In genomic region chr4:3049972-3050846, GRCm38 (mm10) we compare ENCODE assay signal across 7 mouse cellular contexts.
DNase-seq lines count a peak whose midpoint lies in the region; ATAC-seq lines count a peak whose summit lies in the region.

No protein-coding gene starts in this region.

- H3K27me3 ChIP-seq in lung, embryonic 15.5 days = no peaks in the 10 kb centered on the region
- no peaks in the 10 kb centered on the region for H3K27me3 ChIP-seq in forebrain, embryonic 15.5 days
- H3K27me3 ChIP-seq in intestine, embryonic 14.5 days (replicated peaks; ENCODE audit: control insufficient read depth, insufficient read depth, low read length) = no peaks in the 10 kb centered on the region
- H3K27me3 ChIP-seq in midbrain, embryonic 15.5 days (replicated peaks) = no peaks in the 10 kb centered on the region

- H3K9me3 ChIP-seq in lung, embryonic 15.5 days = peaks cover 32% of the 10 kb centered on the region
- peaks cover 54% of the 10 kb centered on the region for H3K9me3 ChIP-seq in forebrain, embryonic 15.5 days
- peaks cover 41% of the 10 kb centered on the region for H3K9me3 ChIP-seq in intestine, embryonic 14.5 days (ENCODE audit: control insufficient read depth, low read length)
- H3K9me3 ChIP-seq in midbrain, embryonic 15.5 days = peaks cover 52% of the 10 kb centered on the region

- H3K9ac ChIP-seq in lung, embryonic 15.5 days = no peak overlapping the region
- no peak overlapping the region for H3K9ac ChIP-seq in forebrain, embryonic 15.5 days (replicated peaks)
- H3K9ac ChIP-seq in intestine, embryonic 14.5 days (ENCODE audit: low read length) = no peak overlapping the region
- H3K9ac ChIP-seq in midbrain, embryonic 15.5 days = no peak overlapping the region

- H3K4me3 ChIP-seq in lung, embryonic 15.5 days = no peak overlapping the region
- H3K4me3 ChIP-seq in forebrain, embryonic 15.5 days = no peak overlapping the region
- no peak overlapping the region for H3K4me3 ChIP-seq in intestine, embryonic 14.5 days (ENCODE audit: low read depth, low read length)
- no peak overlapping the region for H3K4me3 ChIP-seq in midbrain, embryonic 15.5 days

- WGBS in lung, embryonic 15.5 days = 44% methylated on average over 2 of the region's 2 CpGs
- 51% methylated on average over 2 of the region's 2 CpGs for WGBS in forebrain, embryonic 15.5 days
- 50% methylated on average over 2 of the region's 2 CpGs for WGBS in intestine, embryonic 14.5 days
- 50% methylated on average over 2 of the region's 2 CpGs for WGBS in midbrain, embryonic 15.5 days

- intact Hi-C loops in left cerebral cortex, postnatal 14 days (cut with DNase I) = no loop called here

- DNase-seq in lung, postnatal 36 days = no peak
- no peak for DNase-seq in intestine, embryonic 14.5 days (ENCODE audit: low spot score)
- DNase-seq in frontal cortex, postnatal 36 days (ENCODE audit: low spot score in 2 of 2) = no peak
- DNase-seq in left cerebral cortex, postnatal 14 days (ENCODE audit: low spot score in 2 of 2) = no peak

- H3K36me3 ChIP-seq in lung, embryonic 15.5 days = no peaks in the 10 kb centered on the region
- H3K36me3 ChIP-seq in forebrain, embryonic 15.5 days = 0 out of 2 replicates have a peak, but pooled peaks cover 3% of the 10 kb centered on the region
- H3K36me3 ChIP-seq in intestine, embryonic 14.5 days (ENCODE audit: control insufficient read depth, insufficient read depth, low read length) = no peaks in the 10 kb centered on the region
- no peaks in the 10 kb centered on the region for H3K36me3 ChIP-seq in midbrain, embryonic 15.5 days (replicated peaks)

- no peaks in the 10 kb centered on the region for H3K4me1 ChIP-seq in lung, embryonic 15.5 days
- H3K4me1 ChIP-seq in forebrain, embryonic 15.5 days = no peaks in the 10 kb centered on the region
- H3K4me1 ChIP-seq in intestine, embryonic 14.5 days (replicated peaks; ENCODE audit: control insufficient read depth, insufficient read depth, low read length) = no peaks in the 10 kb centered on the region
- no peaks in the 10 kb centered on the region for H3K4me1 ChIP-seq in midbrain, embryonic 15.5 days

- ATAC-seq in lung, embryonic 15.5 days (ENCODE audit: borderline replicate concordance, extremely low read depth, low FRiP score, low TSS enrichment) = peak; percentile 43
- ATAC-seq in forebrain, embryonic 15.5 days (replicated peaks) = peak; percentile 51
- ATAC-seq in intestine, embryonic 14.5 days (replicated peaks; ENCODE audit: low FRiP score, low TSS enrichment, low read depth) = peak; percentile 59
- ATAC-seq in midbrain, embryonic 15.5 days (replicated peaks) = peak; percentile 37

- no peak overlapping the region for H3K27ac ChIP-seq in lung, embryonic 15.5 days
- no peak overlapping the region for H3K27ac ChIP-seq in forebrain, embryonic 15.5 days (replicated peaks)
- H3K27ac ChIP-seq in intestine, embryonic 14.5 days (ENCODE audit: low read depth) = no peak overlapping the region
- no peak overlapping the region for H3K27ac ChIP-seq in midbrain, embryonic 15.5 days

- no peak overlapping the region for H3K4me2 ChIP-seq in lung, embryonic 15.5 days
- no peak overlapping the region for H3K4me2 ChIP-seq in forebrain, embryonic 15.5 days (replicated peaks)
- no peak overlapping the region for H3K4me2 ChIP-seq in intestine, embryonic 14.5 days (ENCODE audit: low read length)
- no peak overlapping the region for H3K4me2 ChIP-seq in midbrain, embryonic 15.5 days
